Mouse (Mus musculus) heart, embryonic 14.5 days (tissue): ENCODE results near the gene Dgcr2. TPM values are rescaled to one million over a fixed set of nuclear protein-coding genes. Genes with fewer than 3 reads are reported as not detected.

Source experiments
- ATAC-seq: fragments of 200-750 bp; cut with Nextera tagmentation; 2 replicates; pipeline ENCODE4 v1.8.0; 2017; ENCODE audit warnings: low read depth, moderate TSS enrichment; ENCODE audit not compliant: insufficient number of reproducible peaks, insufficient read depth, low FRiP score
- H3K27ac ChIP-seq, 2 experiments: fragments of 200-500 bp in 1 of 2; fragments of 300-500 bp in 1 of 2; sonication (generic) in 1 of 2; replicated peaks in 1 of 2; 2 replicates each; pipeline ENCODE4 v1.5.1; 2012 to 2014; ENCODE audit warnings: low read depth in 2 of 2, low read length in 2 of 2, control low read depth in 1 of 2, mild to moderate bottlenecking in 1 of 2, mixed read lengths in 1 of 2; ENCODE audit not compliant: control insufficient read depth in 1 of 2, insufficient read depth in 1 of 2
- H3K27me3 ChIP-seq: fragments of 300-500 bp; sonication (generic); 2 replicates; pipeline ENCODE4 v1.6.1; 2014; ENCODE audit warnings: mild to moderate bottlenecking, low read length, control low read depth; ENCODE audit not compliant: control insufficient read depth, insufficient read depth
- H3K36me3 ChIP-seq: fragments of 300-500 bp; sonication (generic); 2 replicates; pipeline ENCODE4 v1.6.1; 2014; ENCODE audit warnings: mild to moderate bottlenecking, control low read depth, low read length, mixed read lengths; ENCODE audit not compliant: control insufficient read depth, insufficient read depth
- H3K4me1 ChIP-seq, 2 experiments: fragments of 200-500 bp in 1 of 2; fragments of 300-500 bp in 1 of 2; sonication (generic) in 1 of 2; 2 replicates each; pipeline ENCODE4 v1.6.1; 2012 to 2014; ENCODE audit warnings: low read length in 2 of 2, control low read depth in 1 of 2, mixed read lengths in 1 of 2; ENCODE audit not compliant: control insufficient read depth in 2 of 2, insufficient read depth in 2 of 2
- H3K4me2 ChIP-seq: fragments of 300-500 bp; sonication (generic); 2 replicates; pipeline ENCODE4 v1.6.1; 2014; ENCODE audit warnings: mild to moderate bottlenecking, low read length
- H3K4me3 ChIP-seq, 2 experiments: fragments of 200-500 bp in 1 of 2; fragments of 300-500 bp in 1 of 2; sonication (generic) in 1 of 2; 2 replicates each; pipeline ENCODE4 v1.5.1; 2012 to 2014; ENCODE audit warnings: low read length in 2 of 2, mild to moderate bottlenecking in 2 of 2, control low read depth in 1 of 2, low read depth in 1 of 2, moderate library complexity in 1 of 2; ENCODE audit not compliant: control insufficient read depth in 1 of 2, insufficient read depth in 1 of 2
- H3K9ac ChIP-seq: fragments of 300-500 bp; sonication (generic); 2 replicates; pipeline ENCODE4 v1.6.1; 2014; ENCODE audit warnings: mild to moderate bottlenecking, low read length
- H3K9me3 ChIP-seq: fragments of 300-500 bp; sonication (generic); 2 replicates; pipeline ENCODE4 v1.6.1; 2016; ENCODE audit warnings: low read length, control low read depth; ENCODE audit not compliant: control insufficient read depth
- whole genome bisulfite sequencing: fragments of 180-500 bp; shearing (Covaris S2); extraction: QIAGEN DNeasy Blood & Tissue Kit; methylation state at CpG from one replicate; pipeline ENCODE4 v1.1.7; 2014; 5-methylcytosine and 5-hydroxymethylcytosine counted together
- polyA plus RNA-seq: library from polyadenylated mRNA; unstranded; fragments of >200 nt; fragmentation: Nextera tagmentation; extraction: Ambion mirVana; gene quantifications from 2 replicates; pipeline ENCODE4 v1.2.1, GENCODE M21; 2014

Gene Dgcr2
- polyA plus RNA-seq, 1 experiment from 2014 or later, result 49.7 TPM

DNA sequence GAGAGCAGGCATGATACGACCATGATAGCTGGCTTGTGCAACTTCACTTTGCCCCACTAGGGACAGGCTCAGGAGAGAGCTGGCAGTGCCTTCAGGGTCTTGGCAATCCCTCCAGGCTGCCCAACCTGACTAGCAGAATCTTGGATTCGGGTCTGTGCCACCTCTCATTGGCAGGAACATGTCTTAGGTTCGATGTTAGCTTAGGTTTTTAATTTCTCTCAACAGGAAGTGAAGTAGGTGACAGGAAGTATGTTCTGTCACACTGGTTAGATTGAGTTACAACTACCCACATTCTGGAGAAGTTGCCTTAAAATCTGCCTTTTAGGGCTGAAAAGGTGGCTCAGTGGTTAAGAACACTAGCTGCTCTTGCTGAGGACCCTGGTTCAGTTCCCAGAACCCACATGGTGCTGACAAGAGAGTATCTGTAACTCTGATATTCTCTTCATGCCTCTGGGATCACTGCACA is 36.1 kb upstream of the Dgcr2 start:
- WGBS, result 54% methylated on average over 3 of the region's 3 CpGs
- Histone ChIP-seq H3K27me3 (peaks cover 8% of the 10 kb centered on the region), H3K4me3 (no peak overlapping the region), H3K27ac (no peak overlapping the region), H3K9me3 (no peaks in the 10 kb centered on the region), H3K9ac (no peak overlapping the region), H3K36me3 (no peaks in the 10 kb centered on the region), H3K4me2 (no peak overlapping the region), H3K4me1 (no peaks in the 10 kb centered on the region)
- no peak for ATAC-seq

DNA sequence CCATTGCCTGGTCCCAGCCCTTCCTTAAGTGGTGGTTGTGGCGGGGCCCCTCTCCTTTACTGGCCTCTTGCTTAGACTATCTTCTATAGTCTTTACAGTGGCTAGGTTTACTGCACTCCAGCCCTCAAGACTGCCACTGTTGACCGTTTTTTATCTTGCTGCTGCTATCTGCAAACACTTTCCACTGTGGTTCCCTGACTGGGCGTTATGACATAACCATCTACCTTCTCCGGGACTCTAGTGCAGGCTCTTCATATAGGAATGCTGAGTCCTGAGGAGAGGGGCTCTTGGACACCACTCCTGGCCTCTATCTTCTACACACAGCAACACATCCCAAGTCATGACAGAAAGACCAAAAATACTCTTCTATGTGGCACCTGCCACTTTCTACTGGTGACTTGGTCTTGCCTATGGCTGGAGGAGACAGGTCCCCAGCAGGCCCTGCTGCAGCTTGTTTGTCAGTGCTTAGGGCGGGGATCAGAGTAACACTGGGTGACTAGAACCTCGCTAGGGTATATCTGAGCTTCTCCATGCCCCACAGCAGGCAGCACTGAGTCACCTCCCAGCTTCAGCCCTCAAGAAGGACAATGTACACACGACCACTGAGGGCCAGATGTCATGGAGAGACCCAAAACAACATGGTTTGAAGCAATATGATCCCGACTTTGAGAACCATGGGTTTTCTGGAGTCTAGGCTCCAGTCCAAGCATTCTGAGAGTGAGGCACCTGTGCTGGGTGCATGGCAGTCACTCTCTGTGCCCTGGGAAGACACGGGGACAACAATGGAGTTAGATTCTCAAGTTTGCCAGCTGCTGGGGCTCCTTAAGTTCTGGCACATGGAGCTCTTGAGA is 35.5 kb upstream of the Dgcr2 start:
- no peak overlapping the region for H3K4me3 ChIP-seq
- no peak overlapping the region for H3K27ac ChIP-seq
- WGBS, result 50% methylated on average over 9 of the region's 9 CpGs
- H3K9me3 ChIP-seq, result no peaks in the 10 kb centered on the region
- H3K36me3 ChIP-seq, result no peaks in the 10 kb centered on the region
- no peaks in the 10 kb centered on the region for H3K4me1 ChIP-seq
- H3K4me2 ChIP-seq, result no peak overlapping the region
- ATAC-seq, result no peak
- no peak overlapping the region for H3K9ac ChIP-seq
- peaks cover 8% of the 10 kb centered on the region for H3K27me3 ChIP-seq

DNA sequence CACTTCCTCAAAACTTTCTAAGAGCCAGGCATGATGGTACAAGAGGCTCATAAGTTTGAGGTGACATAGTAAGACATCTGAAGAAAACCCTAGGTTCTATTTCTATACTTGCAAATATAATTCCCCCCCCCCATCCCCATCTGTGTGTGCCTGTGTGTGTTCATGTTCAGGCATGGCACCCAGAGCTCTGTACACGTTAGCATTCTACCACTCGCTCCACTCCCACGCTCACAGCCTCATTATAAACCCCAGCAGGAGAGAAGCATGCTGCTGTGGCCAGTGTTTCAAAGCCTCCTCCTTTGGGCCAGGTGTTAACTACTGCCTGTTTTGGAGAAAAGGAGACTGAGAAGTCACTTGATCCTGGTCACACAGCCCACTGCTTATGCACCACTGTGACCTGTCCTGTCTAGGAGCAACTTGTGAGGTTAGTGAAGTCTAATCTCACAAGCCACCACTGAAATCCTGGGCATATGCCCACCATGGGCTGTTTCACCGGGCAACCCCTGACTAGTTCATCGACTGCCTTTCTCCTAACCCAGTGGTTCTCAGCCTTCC is 33.6 kb upstream of the Dgcr2 start:
- Histone ChIP-seq H3K4me1 (peaks cover under 1 to 4% of the 10 kb centered on the region in 2 experiments; a peak in 2 of 4 replicates), H3K27me3 (0 out of 2 replicates have a peak, but pooled peaks cover 3% of the 10 kb centered on the region), H3K9ac (no peak overlapping the region), H3K36me3 (no peaks in the 10 kb centered on the region), H3K27ac (no peak overlapping the region), H3K4me2 (no peak overlapping the region), H3K9me3 (no peaks in the 10 kb centered on the region), H3K4me3 (no peak overlapping the region)
- ATAC-seq, result no peak
- WGBS, result 73% methylated on average over 5 of the region's 5 CpGs

DNA sequence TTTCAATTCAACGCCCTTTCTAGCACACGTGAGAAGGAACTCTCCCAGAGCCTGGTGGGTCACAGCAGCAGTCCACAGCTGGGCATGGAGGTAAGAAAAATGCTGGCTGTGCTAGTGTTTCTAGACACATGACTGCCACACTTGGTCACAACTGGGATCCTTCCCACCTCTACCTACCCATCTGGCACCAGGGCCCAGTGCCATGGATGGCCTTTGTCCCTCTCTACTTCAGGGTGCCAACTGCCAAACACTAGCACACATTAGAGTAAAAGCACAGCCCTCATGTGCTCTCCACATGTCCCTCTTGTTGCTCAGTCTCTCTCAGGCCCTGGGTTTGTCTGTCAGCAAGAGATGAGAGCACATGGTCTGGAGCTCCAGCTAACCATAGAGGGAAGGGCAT is 31.3 kb upstream of the Dgcr2 start:
- Histone ChIP-seq H3K9ac (no peak overlapping the region), H3K9me3 (no peaks in the 10 kb centered on the region), H3K27ac (no peak overlapping the region), H3K4me3 (no peak overlapping the region), H3K36me3 (peaks cover 18% of the 10 kb centered on the region), H3K4me2 (no peak overlapping the region), H3K4me1 (peaks cover 2 to 6% of the 10 kb centered on the region in 2 experiments; a peak in 2 of 4 replicates), H3K27me3 (no peaks in the 10 kb centered on the region)
- no peak for ATAC-seq
- WGBS, result 75% methylated on average over 2 of the region's 2 CpGs

DNA sequence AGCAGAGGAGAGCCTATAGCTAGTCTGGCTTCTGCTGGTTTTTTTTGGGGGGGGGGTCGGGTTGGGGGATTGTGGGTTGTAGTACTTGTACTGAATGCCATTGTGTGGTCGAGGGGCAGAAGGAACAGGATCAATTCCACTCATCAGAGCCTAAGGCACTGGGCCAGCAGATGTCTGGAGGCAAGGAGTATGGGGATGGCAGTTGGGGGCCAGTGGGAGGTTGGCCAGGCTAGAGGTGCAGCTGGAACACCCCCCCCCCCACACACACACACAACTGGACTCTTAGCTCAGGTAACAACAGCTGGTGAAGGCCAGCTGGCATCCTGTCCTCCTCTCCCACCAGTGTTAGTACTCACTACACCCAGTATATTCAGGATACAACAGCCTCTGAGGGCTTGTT is 30.8 kb upstream of the Dgcr2 start:
- 27% methylated on average over 2 of the region's 2 CpGs for WGBS

DNA sequence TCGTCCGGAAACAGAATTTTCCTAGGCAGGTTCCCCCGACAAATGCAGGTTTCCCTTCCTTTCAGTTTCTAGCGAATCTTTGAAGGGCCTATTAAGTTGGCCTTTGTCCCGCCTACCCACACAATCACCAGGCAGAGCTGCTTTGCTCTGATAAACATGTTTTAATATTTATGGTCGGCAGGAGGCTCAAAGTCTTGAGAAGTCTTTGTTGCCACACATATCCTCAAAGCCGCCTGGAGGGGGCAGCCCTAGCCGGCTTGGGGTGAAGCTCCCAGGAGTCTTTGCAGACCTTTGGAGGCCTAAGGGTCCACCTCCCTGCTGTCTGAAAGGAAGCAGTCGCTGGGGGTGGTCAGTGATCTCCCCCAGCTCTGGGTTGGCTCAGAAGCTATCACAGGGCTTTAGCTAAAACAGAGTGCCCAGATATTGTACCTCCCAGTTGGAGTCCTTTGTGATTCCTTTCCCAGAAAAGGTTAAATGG is 30.3 kb upstream of the Dgcr2 start:
- peaks cover 18% of the 10 kb centered on the region for H3K36me3 ChIP-seq
- 0% methylated on average over 9 of the region's 9 CpGs for WGBS
- peak overlapping the region; percentile 86 for H3K9ac ChIP-seq
- H3K27me3 ChIP-seq, result no peaks in the 10 kb centered on the region
- peak overlapping the region; percentile 97 for H3K4me2 ChIP-seq
- peaks cover 2 to 6% of the 10 kb centered on the region in 2 experiments; a peak in 2 of 4 replicates for H3K4me1 ChIP-seq
- H3K27ac ChIP-seq, result peak overlapping the region; percentile 39 to 50; a peak in 3 of 4 replicates
- ATAC-seq, result peak; percentile 20; the same call in 1 of the 2 replicates
- H3K9me3 ChIP-seq, result no peaks in the 10 kb centered on the region
- H3K4me3 ChIP-seq, result peak overlapping the region; percentile 87 to 92

More for the DNA sequence above, 30.8 kb upstream of the Dgcr2 start:
- Histone ChIP-seq H3K36me3 (peaks cover 18% of the 10 kb centered on the region), H3K27me3 (no peaks in the 10 kb centered on the region), H3K4me1 (peaks cover 2 to 6% of the 10 kb centered on the region in 2 experiments; a peak in 2 of 4 replicates), H3K9ac (no peak overlapping the region), H3K4me3 (no peak overlapping the region), H3K9me3 (no peaks in the 10 kb centered on the region), H3K4me2 (no peak overlapping the region), H3K27ac (no peak overlapping the region)
- ATAC-seq, result no peak

DNA sequence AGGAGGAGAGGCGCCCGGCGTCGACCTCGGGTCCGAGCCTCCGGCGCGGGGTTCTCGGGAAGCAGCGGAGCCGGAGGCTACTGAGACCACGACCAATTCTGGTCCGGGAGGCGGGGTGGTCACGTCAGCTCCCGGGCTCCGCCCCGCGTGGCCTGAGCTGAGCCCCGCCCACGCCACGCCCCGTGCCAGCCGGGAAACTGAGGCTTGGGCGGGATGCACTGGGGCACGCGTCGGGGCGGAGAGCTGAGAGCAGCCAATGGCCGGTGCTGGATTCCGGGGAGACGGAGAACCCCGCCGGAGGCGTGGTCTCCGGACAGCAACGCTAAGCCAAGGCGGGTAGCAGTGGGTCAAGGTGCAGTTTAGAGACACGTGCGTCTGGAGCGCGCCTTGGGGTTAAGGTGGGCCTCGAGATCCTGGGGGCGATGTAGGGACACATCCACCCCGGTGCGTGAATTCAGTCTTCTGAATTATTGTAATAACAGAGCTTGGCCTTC is 29.8 kb upstream of the Dgcr2 start, which contains the start of gene Slc25a1:
Gene Slc25a1 (minus strand): TSS at position 133 of the 494 bp plus-strand sequence.
- peak within 1 kb of the TSS; percentile 87 to 92 for H3K4me3 ChIP-seq
- peak; percentile 51 for ATAC-seq
- H3K9me3 ChIP-seq, result no peaks in the 10 kb centered on the region
- no peaks in the 10 kb centered on the region for H3K27me3 ChIP-seq
- H3K9ac ChIP-seq, result peak within 1 kb of the TSS; percentile 86
- peak within 1 kb of the TSS; percentile 97 for H3K4me2 ChIP-seq
- peaks cover 18% of the 10 kb centered on the region for H3K36me3 ChIP-seq
- H3K27ac ChIP-seq, result peak within 1 kb of the TSS; percentile 39 to 50; a peak in 3 of 4 replicates
- peaks cover 2 to 6% of the 10 kb centered on the region in 2 experiments; a peak in 2 of 4 replicates for H3K4me1 ChIP-seq
- under 1% methylated on average over 43 of the region's 47 CpGs for WGBS
